Mouse (Mus musculus) brown adipose tissue, adult 24 weeks (tissue): ENCODE results near the gene Tbc1d2b. TPM values are rescaled to one million over a fixed set of nuclear protein-coding genes. Genes with fewer than 3 reads are reported as not detected.

Experiments
- H3K27ac ChIP-seq: fragments of 200-500 bp; replicated peaks from 2 replicates; pipeline ENCODE4 v1.5.1; 2012; ENCODE audit warnings: low read depth, mild to moderate bottlenecking, low read length
- H3K4me1 ChIP-seq: fragments of 200-500 bp; 2 replicates; pipeline ENCODE4 v1.6.1; 2012; ENCODE audit warnings: low read length, mixed read lengths; ENCODE audit not compliant: control insufficient read depth, insufficient read depth, insufficient read length
- H3K4me3 ChIP-seq: fragments of 200-500 bp; 2 replicates; pipeline ENCODE4 v1.5.1; 2012; ENCODE audit warnings: low read depth, mild to moderate bottlenecking, low read length, moderate library complexity; ENCODE audit not compliant: insufficient read depth
- polyA plus RNA-seq: library from polyadenylated mRNA; stranded (reverse); fragments of >200 nt; gene quantifications from 2 replicates; pipeline ENCODE4 v1.2.4, GENCODE M21; 2012; ENCODE audit not compliant: missing spikeins, insufficient read depth, insufficient read length

The Tbc1d2b gene
- polyA plus RNA-seq, 1 experiment = 7.7 TPM

DNA sequence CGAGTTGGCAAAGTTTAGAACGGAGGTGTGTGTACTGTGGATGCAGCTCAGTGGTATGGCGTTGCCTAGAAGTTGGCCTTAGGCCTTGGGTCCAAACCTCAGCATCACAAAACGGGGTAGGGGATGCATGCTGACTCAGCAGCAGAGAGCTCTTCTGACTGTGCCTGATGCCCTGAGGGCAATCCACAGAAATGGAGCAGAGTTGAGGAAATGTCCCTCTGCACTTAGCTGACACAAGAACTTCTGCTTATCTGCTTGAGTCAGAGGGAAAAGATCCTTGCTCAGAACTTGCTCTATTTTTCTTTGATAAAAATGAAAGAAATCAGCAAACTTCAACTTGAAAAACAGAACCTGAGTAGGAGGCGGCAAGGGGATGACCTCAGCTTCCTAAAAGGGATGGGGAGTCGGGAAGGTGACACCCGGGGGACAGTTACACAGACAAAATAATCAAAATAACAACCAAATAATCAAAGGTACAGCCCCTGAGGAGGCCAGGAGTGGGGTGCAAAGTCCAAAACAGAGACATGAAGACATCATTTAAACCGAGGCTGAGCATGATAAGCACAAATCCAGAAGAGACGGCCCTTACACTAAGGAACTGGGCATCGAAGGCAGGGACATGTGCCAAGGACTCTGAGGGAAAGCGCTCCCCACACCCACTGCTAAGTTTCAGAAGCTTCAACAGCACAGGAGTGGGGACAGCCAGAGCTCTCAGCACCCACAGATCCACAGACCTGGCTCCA lies 54.2 kb downstream of the Tbc1d2b start:
- Histone ChIP-seq H3K4me3 (no peak overlapping the region), H3K4me1 (no peaks in the 10 kb centered on the region), H3K27ac (no peak overlapping the region; the same call in 1 of the 2 replicates)

DNA sequence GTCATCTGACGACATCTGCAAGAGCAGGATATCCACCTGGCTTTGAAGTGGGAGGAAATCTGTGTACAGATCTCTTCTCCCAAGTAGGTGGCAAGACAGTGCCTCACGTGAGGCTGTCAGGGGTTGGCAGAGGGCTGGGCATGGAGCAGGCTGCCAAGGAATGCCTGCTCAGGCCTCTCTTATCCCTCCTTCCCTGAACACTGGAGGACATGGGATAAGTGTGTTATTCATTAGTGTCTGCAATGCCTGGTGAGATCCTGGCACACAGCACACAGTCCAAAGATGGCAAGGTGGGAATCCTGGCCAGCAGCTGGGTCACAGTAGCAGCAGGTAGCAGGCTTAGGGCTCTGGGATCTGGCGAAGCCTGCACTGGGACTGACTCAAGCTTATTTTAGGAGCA lies 57.5 kb downstream of the Tbc1d2b start:
- Histone ChIP-seq H3K4me3 (no peak overlapping the region), H3K27ac (no peak overlapping the region)

DNA sequence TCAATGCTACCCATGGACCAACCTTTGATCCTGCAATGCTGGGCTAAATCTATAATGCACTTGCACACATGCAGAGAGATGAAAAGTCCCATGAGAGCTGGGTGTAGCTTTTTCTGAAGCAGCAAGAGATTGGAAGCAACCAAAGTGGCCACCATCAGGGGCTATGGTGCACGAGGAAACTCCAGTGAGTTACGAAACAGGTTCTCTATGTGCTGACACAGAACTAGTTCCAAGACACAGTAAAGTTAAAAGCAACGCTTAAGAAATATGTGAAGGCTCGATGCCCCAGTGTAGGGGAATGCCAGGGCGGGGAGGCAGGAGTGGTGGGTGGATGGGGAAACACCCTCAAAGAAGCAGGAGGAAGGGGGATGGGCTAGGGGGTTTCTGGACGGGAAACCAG lies 61.9 kb downstream of the Tbc1d2b start:
- Histone ChIP-seq H3K27ac (no peak overlapping the region), H3K4me1 (peaks cover 8% of the 10 kb centered on the region), H3K4me3 (no peak overlapping the region)

More for the DNA sequence above, 57.5 kb downstream of the Tbc1d2b start:
- H3K4me1 ChIP-seq = 0 out of 2 replicates have a peak, but pooled peaks cover 2% of the 10 kb centered on the region

DNA sequence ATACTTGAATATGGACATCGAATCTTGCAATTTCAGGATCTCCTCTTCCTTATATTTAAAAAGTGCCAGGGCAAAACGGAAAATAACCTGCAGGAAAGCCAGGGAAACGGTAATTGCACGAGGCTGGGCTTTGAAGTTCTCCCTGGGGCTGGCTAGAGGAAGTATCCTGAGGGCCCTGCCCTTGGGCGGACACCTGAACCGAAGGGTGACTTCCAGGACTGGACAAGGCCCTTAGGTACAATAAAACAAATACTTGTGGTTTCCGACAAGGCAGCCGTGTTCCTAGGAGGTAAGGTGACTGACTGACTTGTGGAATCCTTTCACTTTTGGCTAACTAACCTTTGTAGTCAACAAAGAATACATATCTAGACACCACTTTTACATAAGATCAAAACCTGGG lies 62.8 kb downstream of the Tbc1d2b start:
- Histone ChIP-seq H3K4me3 (no peak overlapping the region), H3K4me1 (peaks cover 8% of the 10 kb centered on the region), H3K27ac (no peak overlapping the region)

DNA sequence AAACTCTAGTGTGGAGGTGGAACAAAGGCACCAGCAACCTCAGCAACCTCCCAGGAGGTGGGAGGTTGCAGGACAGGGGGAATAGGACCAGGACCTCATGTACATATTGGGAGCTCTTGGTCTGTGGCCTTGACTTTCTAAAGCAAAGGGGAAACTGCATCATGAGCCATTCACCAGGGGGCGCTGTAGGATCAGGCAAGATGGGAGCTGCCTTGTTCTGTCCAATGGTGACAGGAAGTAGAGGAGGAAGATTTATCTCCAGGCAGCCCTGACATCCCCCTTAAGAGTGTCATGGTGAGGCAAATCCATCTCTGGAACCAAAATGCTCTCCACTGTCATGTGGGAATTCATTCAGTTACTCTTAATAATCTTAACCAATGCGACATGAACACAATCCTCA lies 64.1 kb downstream of the Tbc1d2b start:
- Histone ChIP-seq H3K27ac (no peak overlapping the region; the same call in 1 of the 2 replicates), H3K4me3 (no peak overlapping the region), H3K4me1 (peaks cover 10% of the 10 kb centered on the region)

DNA sequence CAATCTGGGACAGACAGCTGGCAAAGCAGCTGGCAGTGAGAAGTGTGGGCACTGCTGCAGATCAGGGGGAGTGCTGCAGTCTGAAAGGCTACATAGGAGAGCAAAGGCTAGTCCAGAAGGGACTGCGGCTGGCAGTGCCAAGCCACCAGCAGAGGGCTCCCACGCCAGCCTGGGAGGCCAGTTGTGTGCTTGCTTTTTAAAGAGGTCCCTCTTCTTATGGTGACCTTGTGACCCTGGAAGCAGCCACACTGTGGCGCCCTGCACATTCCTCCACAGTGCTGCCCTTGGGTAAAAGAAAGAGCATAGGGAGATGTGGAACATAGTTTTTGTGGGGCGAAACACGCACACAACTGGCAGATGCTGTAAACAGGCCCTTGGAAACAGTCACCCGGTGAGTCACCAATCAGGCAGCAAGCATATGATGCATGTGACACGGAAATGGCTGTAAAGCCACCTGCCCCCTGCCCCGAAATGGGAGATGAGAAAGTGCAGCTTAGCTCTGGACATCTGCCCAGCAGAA lies 66.1 kb downstream of the Tbc1d2b start:
- Histone ChIP-seq H3K4me1 (peaks cover 20% of the 10 kb centered on the region), H3K27ac (no peak overlapping the region), H3K4me3 (no peak overlapping the region)

DNA sequence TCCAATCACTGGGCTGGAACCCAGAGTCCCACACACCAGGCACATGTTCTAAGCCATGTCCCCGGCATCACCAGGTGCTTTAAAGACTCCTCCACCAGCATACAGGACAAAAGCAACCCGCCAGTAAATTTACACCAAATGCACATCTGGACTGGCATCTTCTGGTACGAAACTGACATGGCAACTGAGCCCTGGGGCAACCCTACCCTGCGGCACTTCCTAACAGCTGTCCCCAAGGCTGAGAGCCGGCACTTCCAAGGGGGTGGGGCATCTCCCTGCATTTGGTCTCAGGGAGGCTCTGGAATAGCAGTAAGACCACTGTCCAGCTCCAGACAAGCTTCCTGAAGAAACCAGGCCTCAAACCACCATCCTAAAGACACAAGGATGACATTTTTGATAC lies 67.4 kb downstream of the Tbc1d2b start:
- no peak overlapping the region for H3K4me3 ChIP-seq
- peaks cover 24% of the 10 kb centered on the region for H3K4me1 ChIP-seq
- no peak overlapping the region for H3K27ac ChIP-seq

DNA sequence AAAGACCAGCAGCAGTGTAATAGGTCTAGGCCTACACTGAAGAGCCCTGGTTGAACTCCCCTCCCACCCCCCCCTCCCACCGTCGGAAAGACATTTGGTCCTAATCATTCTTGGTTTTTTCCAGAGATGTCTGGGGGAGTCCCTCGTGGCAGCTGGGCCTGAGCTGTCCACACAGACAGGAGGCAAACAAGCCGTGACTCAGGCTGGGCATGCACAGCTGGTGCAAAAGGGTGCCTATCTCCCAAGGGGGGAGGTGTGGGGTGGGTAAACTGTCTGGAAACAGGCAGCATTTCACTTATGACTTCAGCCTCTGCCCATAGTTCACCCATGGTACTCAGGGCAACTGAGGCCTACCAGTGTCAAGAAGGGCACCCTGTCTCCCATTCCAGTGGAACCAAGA lies 69.1 kb downstream of the Tbc1d2b start:
- Histone ChIP-seq H3K4me1 (peaks cover 29% of the 10 kb centered on the region), H3K27ac (no peak overlapping the region), H3K4me3 (no peak overlapping the region)

DNA sequence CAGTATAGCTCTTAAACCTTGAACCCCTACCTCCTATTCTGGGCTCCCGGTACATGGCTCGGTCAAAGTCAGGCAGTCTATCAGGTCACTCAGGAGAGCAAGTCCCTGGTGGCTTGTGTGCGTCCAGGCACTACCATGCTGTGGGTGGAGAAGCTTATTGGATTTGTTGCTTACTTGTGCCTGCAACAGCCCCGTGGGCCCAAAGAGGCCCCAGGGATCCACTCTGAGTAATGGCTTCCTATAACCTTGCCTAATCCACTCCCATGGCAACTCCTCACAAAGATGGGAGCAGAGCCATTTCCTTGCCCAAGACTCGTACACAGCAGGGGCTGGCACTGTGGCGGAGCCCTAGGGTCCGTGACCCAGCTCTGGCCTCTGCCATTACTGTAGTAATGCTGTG lies 69.5 kb downstream of the Tbc1d2b start:
- 0 out of 2 replicates have a peak overlapping the region, but pooled peaks have one; percentile 17 for H3K27ac ChIP-seq
- peaks cover 29% of the 10 kb centered on the region for H3K4me1 ChIP-seq
- no peak overlapping the region for H3K4me3 ChIP-seq

DNA sequence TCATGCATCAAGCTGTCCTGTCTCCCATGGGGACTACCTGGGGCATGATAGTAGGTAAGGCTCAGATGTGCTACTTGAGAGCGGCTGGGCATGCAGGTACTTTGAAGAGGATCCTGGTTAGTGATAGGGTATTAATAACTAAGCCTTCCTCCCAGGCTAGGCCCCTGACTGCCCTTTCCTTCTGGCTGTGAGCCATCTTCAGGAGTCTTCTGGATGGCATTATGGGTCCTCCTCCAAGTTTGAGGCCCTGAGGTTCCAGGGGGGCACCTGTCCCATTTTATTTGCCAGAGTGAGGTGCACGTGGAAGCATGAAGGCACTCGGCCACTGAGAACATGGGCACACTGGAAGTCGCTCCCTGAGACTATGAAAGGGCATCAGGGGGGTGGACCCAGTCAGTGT lies 70.1 kb downstream of the Tbc1d2b start:
- Histone ChIP-seq H3K4me1 (peaks cover 29% of the 10 kb centered on the region), H3K4me3 (no peak overlapping the region), H3K27ac (no peak overlapping the region)

DNA sequence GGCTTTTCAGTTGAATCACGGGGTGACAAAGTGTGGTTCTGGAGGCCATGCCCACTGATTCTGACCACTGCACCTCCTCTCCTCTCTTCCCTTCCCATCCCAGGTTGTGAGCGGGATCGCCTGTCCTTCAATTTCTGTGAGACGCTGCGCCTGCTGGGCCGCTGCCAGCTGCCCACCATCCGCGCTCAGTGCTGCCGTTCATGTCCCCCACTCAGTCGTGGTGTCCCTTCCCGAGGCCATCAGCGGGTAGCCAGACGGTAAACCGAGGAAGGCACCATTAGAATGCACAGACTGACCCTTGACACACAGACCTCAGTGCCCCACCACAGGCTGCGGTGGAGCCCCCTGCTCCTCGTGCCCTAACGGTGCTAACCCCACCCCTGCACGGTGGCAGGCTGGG lies 71.0 kb downstream of the Tbc1d2b start:
- Histone ChIP-seq H3K4me3 (no peak overlapping the region), H3K4me1 (peaks cover 29% of the 10 kb centered on the region), H3K27ac (no peak overlapping the region)

DNA sequence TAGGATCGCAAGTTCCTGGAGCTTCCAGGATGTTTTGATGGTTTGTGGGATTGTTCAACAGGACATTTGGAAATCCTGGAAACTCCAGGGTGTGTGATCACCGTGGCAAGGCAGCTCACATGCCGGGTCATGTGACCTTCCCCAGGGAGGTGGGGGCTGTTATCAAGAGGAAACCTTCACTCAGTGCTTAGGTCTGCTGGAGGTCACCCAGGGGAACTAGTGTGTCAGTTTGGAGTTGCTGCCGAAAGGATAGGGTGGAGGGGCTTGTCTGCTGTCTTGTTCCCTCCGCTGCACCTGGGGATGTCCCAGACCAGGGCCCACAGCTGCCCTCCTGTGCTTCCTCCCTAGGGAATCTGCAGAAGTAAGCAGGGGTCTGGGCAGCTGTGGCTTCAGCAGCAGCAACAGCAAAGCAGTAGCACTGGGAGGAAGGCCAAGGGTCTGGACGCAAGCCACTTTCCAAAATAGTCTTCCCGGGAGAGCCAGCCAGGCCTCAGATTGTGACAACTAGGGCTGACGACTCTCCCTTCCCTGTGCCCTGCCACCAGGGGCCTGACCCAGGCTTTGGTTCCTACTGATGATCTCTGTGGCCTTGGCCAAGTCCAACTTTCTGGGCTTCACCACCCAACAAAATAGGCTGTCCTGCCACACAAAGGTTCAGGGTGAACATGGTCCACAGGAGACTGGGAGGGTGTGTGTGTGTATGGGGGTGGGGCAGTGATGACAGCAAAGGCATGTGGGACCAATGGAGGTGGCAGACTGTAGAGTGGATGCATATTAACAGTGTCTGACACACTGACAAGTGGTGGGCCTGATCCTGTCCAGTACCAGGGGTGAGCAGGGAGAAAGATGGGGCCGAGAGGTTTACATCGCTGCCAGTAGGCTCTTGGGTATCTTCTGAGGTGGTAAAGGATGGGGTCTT lies 71.8 kb downstream of the Tbc1d2b start:
- peak overlapping the region; percentile 62 for H3K27ac ChIP-seq
- peak overlapping the region; percentile 26; the same call in 1 of the 2 replicates for H3K4me3 ChIP-seq
- H3K4me1 ChIP-seq = peaks cover 29% of the 10 kb centered on the region

DNA sequence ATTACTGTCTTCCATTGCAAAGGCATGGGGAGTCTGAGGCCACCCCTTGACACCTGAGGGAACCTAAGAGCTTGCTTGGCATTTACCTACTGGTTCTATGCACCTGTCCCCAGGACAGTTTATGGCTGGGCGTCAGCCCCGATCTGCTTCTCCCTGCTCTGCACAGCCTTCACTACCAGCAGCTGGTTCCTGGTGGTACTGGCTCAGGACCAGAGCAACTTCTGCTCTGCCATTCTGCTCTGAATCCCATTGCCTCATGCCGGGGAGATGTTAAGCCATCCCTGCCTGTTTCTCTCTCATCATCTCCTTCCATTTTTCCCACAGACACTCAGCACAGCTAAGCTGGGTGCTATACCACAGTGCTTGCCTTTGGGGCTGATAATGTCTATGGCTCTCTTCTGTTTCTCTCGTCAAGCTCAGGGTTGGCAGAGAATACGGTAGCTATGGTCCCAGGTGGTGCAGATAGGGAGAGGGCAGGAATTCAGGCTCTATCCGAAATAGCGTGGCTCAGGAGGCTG lies 72.7 kb downstream of the Tbc1d2b start:
- H3K27ac ChIP-seq = peak overlapping the region; percentile 60
- peak overlapping the region; percentile 36 for H3K4me3 ChIP-seq
- peaks cover 29% of the 10 kb centered on the region for H3K4me1 ChIP-seq

DNA sequence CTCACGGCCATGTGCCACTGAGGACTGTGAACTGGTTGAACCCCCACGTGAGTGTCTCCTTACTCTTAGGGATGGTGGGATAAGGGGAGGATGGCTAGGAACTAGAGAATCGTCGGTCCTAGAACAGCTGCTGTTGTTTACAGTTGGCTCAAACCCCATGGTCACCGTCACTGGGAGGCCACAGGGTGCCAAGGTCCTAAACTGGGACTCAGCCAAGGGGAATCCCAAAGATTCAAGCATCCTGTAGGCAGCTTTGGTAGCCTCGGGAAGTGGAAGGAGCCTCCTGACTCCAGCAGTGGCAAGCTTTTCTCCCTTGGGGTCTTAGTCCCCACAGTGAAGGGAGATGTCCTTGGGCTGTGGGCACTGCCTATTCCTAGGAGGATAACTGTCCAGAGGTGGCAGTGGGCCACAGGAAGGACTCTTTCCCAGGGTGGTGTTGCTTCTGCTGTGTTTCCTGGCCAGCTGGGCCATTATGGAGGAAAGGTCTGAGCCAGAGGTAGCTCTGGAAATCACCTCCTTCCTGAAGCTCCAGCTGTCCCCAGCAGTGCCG lies 73.4 kb downstream of the Tbc1d2b start:
- Histone ChIP-seq H3K4me3 (no peak overlapping the region), H3K4me1 (peaks cover 29% of the 10 kb centered on the region), H3K27ac (peak overlapping the region; percentile 60)

DNA sequence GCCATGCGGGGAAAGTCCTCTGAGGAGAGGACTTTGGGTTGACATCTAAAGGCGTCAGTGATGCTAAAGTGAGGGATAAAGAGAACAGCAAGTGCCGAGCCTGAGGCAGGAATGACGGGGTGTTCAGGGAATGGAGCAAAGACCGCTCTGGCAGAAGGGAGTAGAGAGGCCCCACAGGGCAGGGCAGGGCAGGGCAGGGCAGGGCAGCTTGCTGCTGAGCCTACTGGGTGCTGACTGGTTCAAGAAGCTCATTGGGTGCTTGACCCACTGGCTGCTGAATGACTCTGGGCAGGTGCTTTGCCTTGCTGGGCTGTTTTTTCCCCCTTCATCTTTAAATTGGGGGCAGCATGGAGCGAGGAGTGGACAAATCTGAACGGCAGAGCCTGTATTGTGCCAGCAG lies 74.3 kb downstream of the Tbc1d2b start:
- Histone ChIP-seq H3K27ac (no peak overlapping the region), H3K4me1 (peaks cover 27% of the 10 kb centered on the region), H3K4me3 (no peak overlapping the region)
